Comparison of ENCODE assay signal across 23 mouse cellular contexts in the genomic region with DNA sequence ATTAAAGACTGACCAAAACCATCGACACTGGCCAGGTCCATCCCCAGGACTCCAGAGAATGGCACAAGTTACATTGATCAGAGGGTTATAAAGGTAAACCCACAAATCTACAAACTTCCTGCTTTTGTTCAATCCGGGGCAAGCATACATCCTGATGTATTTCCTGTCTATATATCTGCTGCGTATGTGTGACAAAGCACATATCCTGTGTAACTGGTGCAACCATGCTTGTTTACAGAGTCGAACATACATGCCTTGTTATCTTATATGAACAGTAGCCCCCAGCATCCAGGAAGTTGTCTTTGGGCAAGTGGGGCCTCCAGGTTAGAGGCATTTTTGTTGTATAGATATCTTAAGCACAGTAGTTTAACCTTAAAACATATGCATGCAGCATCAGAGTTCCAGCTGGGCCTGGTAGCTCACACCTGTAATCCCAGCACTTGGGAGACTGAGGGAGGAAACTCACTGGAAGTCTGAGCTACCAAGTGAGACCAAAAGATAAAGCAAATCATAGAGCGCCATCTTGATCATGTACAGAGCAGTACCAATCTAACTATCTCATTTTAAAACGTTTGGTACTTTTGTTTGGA. TPM values are rescaled to one million over a fixed set of nuclear protein-coding genes. Genes with fewer than 3 reads are reported as not detected.
DNase-seq lines count a peak whose midpoint lies in the region; ATAC-seq and TF ChIP-seq lines count a peak whose summit lies in the region.
"Had no signal": no experiment of that assay in that cellular context is flagged by ENCODE, and none has a peak within 500 bp of the region (broad histone marks: within the 10 kb centered on the region; RNA-seq: fewer than 3 reads in every experiment).

No protein-coding gene starts in this region.

- no peaks in the 10 kb centered on the region for H3K27me3 ChIP-seq in thymus, adult 2 months (ENCODE audit: control insufficient read depth, insufficient read depth, low read length)
- no peaks in the 10 kb centered on the region for H3K27me3 ChIP-seq in MEL (ENCODE audit: control insufficient read depth in 1 of 2, insufficient read depth in 2 of 2, low read length in 2 of 2)
- H3K27me3 ChIP-seq in forebrain, postnatal 0 days (ENCODE audit: insufficient read depth, low read length): no peaks in the 10 kb centered on the region
- H3K27me3 ChIP-seq: embryonic facial prominence, embryonic 15.5 days; hindbrain, embryonic 13.5 days; intestine, embryonic 15.5 days; limb, embryonic 12.5 days; liver, embryonic 15.5 days; midbrain, embryonic 12.5 days; stomach, embryonic 15.5 days had no signal

- TF ChIP-seq RAD21 in MEL (IDR thresholded peaks at IDR 0.05; ENCODE audit: low read depth, low read length): no peak

- H3K36me3 ChIP-seq in thymus, adult 2 months (ENCODE audit: control insufficient read depth, insufficient read depth, low read length): no peaks in the 10 kb centered on the region
- H3K36me3 ChIP-seq in MEL (ENCODE audit: control insufficient read depth in 1 of 2, insufficient read depth in 2 of 2, low read length in 2 of 2): peaks cover 0 to 10% of the 10 kb centered on the region in 2 experiments; a peak in 2 of 4 replicates
- H3K36me3 ChIP-seq in forebrain, postnatal 0 days (ENCODE audit: insufficient read depth): no peaks in the 10 kb centered on the region
- H3K36me3 ChIP-seq: embryonic facial prominence, embryonic 15.5 days; hindbrain, embryonic 13.5 days; intestine, embryonic 15.5 days; limb, embryonic 12.5 days; liver, embryonic 15.5 days; midbrain, embryonic 12.5 days; stomach, embryonic 15.5 days had no signal

- peak overlapping the region; percentile 58; the same call in 1 of the 2 replicates for H3K27ac ChIP-seq in thymus, adult 2 months (ENCODE audit: control insufficient read depth, insufficient read depth, low read length)
- H3K27ac ChIP-seq in MEL (ENCODE audit: control insufficient read depth, low read depth, low read length): no peak overlapping the region
- no peak overlapping the region for H3K27ac ChIP-seq in forebrain, postnatal 0 days (ENCODE audit: low read depth, low read length)
- H3K27ac ChIP-seq: embryonic facial prominence, embryonic 15.5 days; hindbrain, embryonic 13.5 days; intestine, embryonic 15.5 days; limb, embryonic 12.5 days; liver, embryonic 15.5 days; macrophage; midbrain, embryonic 12.5 days; stomach, embryonic 15.5 days had no signal

- DNase-seq in thymus, adult 2 months: peak; percentile 6
- DNase-seq in thymus, postnatal 4 days: no peak
- DNase-seq in MEL (ENCODE audit: low read depth, low spot score): peak; percentile 66
- DNase-seq in naive thymus-derived CD4-positive, alpha-beta T cell, adult 2 months (ENCODE audit: low read depth): peak; percentile 54
- no peak for DNase-seq in cerebellum, adult 11 months
- no peak for DNase-seq in adrenal gland, adult (ENCODE audit: inconsistent age in 2 of 2, low spot score in 1 of 2)
- DNase-seq in forebrain, postnatal 0 days: no peak
- DNase-seq: adrenal gland, postnatal 10 days; cerebellum, postnatal 25 days; heart, postnatal 10 days; kidney, postnatal 36 days; spleen, adult 18-20 months had no signal

- H3K9ac ChIP-seq in MEL (ENCODE audit: control insufficient read depth, low read depth, low read length, poor library complexity, severe bottlenecking): no peak overlapping the region
- H3K9ac ChIP-seq in forebrain, postnatal 0 days: no peak overlapping the region
- H3K9ac ChIP-seq: embryonic facial prominence, embryonic 15.5 days; hindbrain, embryonic 13.5 days; intestine, embryonic 15.5 days; limb, embryonic 12.5 days; liver, embryonic 15.5 days; midbrain, embryonic 12.5 days; stomach, embryonic 15.5 days had no signal

- H3K4me2 ChIP-seq in forebrain, postnatal 0 days (ENCODE audit: low read depth): no peak overlapping the region
- H3K4me2 ChIP-seq: embryonic facial prominence, embryonic 15.5 days; heart, embryonic 11.5 days; hindbrain, embryonic 13.5 days; intestine, embryonic 15.5 days; limb, embryonic 12.5 days; liver, embryonic 15.5 days; midbrain, embryonic 12.5 days; stomach, embryonic 15.5 days had no signal

- TF ChIP-seq EP300 in MEL (IDR thresholded peaks at IDR 0.05; ENCODE audit: low read depth in 1 of 2, low read length in 2 of 2): peak; percentile 32 to 47; a peak in 3 of 4 replicates

- H3K9me3 ChIP-seq in MEL (replicated peaks; ENCODE audit: insufficient read depth, low read length): no peaks in the 10 kb centered on the region
- H3K9me3 ChIP-seq in forebrain, postnatal 0 days (ENCODE audit: low read length): no peaks in the 10 kb centered on the region
- H3K9me3 ChIP-seq: embryonic facial prominence, embryonic 15.5 days; hindbrain, embryonic 13.5 days; intestine, embryonic 15.5 days; limb, embryonic 12.5 days; liver, embryonic 15.5 days; midbrain, embryonic 12.5 days; stomach, embryonic 15.5 days had no signal

- H3K4me3 ChIP-seq in thymus, adult 2 months (ENCODE audit: control insufficient read depth, insufficient read depth, low read length): no peak overlapping the region
- H3K4me3 ChIP-seq in MEL (ENCODE audit: control insufficient read depth in 1 of 2, insufficient read depth in 1 of 2, low read depth in 2 of 2, low read length in 2 of 2): no peak overlapping the region
- no peak overlapping the region for H3K4me3 ChIP-seq in forebrain, postnatal 0 days (ENCODE audit: low read depth, low read length)
- H3K4me3 ChIP-seq: embryonic facial prominence, embryonic 15.5 days; hindbrain, embryonic 13.5 days; intestine, embryonic 15.5 days; limb, embryonic 12.5 days; liver, embryonic 15.5 days; midbrain, embryonic 12.5 days; stomach, embryonic 15.5 days had no signal

- ATAC-seq in granulocyte monocyte progenitor cell, adult 5-6 weeks (replicated peaks; ENCODE audit: poor library complexity, severe bottlenecking): peak; percentile 55
- ATAC-seq in forebrain, postnatal 0 days: no peak
- ATAC-seq: forebrain, embryonic 16.5 days; intestine, embryonic 15.5 days had no signal

- no peaks in the 10 kb centered on the region for H3K4me1 ChIP-seq in thymus, adult 2 months (replicated peaks; ENCODE audit: control insufficient read depth, insufficient read depth, low read length)
- H3K4me1 ChIP-seq in MEL (ENCODE audit: control insufficient read depth in 1 of 2, insufficient read depth in 2 of 2, low read length in 2 of 2): peaks cover 1 to 4% of the 10 kb centered on the region in 2 experiments; a peak in 2 of 4 replicates
- H3K4me1 ChIP-seq in forebrain, postnatal 0 days (ENCODE audit: insufficient read depth): no peaks in the 10 kb centered on the region
- H3K4me1 ChIP-seq: hindbrain, embryonic 13.5 days; intestine, embryonic 15.5 days; limb, embryonic 12.5 days; liver, embryonic 15.5 days; midbrain, embryonic 12.5 days; stomach, embryonic 15.5 days had no signal

- no peak for TF ChIP-seq CTCF in thymus, adult 2 months (IDR thresholded peaks at IDR 0.05; ENCODE audit: borderline replicate concordance, control insufficient read depth, extremely low read depth, insufficient read depth, low read length, poor library complexity)
- TF ChIP-seq CTCF in MEL (IDR thresholded peaks at IDR 0.05 in 2 of 3, conservative IDR thresholded peaks at IDR 0.05 in 1 of 3; ENCODE audit: control insufficient read depth in 1 of 3, insufficient read depth in 1 of 3, low read depth in 2 of 3, low read length in 3 of 3, poor library complexity in 1 of 3, severe bottlenecking in 1 of 3): no peak
- TF ChIP-seq CTCF in forebrain, postnatal 0 days (IDR thresholded peaks at IDR 0.05; ENCODE audit: low read depth): no peak

- H3K79me2 ChIP-seq in MEL (ENCODE audit: control insufficient read depth, insufficient read depth, low read length, poor library complexity): no peaks in the 10 kb centered on the region

- no peak for TF ChIP-seq POLR2A in thymus, adult 2 months (IDR thresholded peaks at IDR 0.05; ENCODE audit: control insufficient read depth, extremely low read depth, insufficient read depth, low read length, poor library complexity)
- no peak for TF ChIP-seq POLR2A in MEL (IDR thresholded peaks at IDR 0.05; ENCODE audit: control insufficient read depth in 1 of 2, insufficient read depth in 1 of 2, low read depth in 1 of 2, low read length in 2 of 2, poor library complexity in 1 of 2)

- 29% methylated on average over 6 of the region's 6 CpGs for WGBS in thymus, adult 2 months
- WGBS in forebrain, postnatal 0 days: 84% methylated on average over 6 of the region's 6 CpGs

TF ChIP-seq in MEL, 35 proteins besides CTCF, POLR2A, EP300 and RAD21:
- TF ChIP-seq GATA1 (IDR thresholded peaks at IDR 0.05; ENCODE audit: low read depth, low read length): peak; percentile 30; the same call in 1 of the 2 replicates
- TF ChIP-seq CHD2 (IDR thresholded peaks at IDR 0.05; ENCODE audit: low read length): no peak
- no peak for TF ChIP-seq NELFE (IDR thresholded peaks at IDR 0.05; ENCODE audit: low read depth, low read length)
- no peak for TF ChIP-seq SMC3 (IDR thresholded peaks at IDR 0.05; ENCODE audit: low read depth, low read length)
- TF ChIP-seq CHD1 (IDR thresholded peaks at IDR 0.05; ENCODE audit: low read depth, low read length): no peak
- TF ChIP-seq MAZ (IDR thresholded peaks at IDR 0.05; ENCODE audit: low read depth, low read length): no peak
- TF ChIP-seq TAL1 (IDR thresholded peaks at IDR 0.05; ENCODE audit: low read length): peak; percentile 42
- no peak for TF ChIP-seq BHLHE40 (IDR thresholded peaks at IDR 0.05; ENCODE audit: borderline replicate concordance, low read depth, low read length)

RNA-seq across cellular contexts. Expression of a gene that starts 9.4 kb away (rescaled TPM):
- 8.7 and 9.1 TPM in 2 replicates for polyA plus RNA-seq in thymus, adult 2 months (2012; rRNA removed)
- total RNA-seq in MEL (2012; rRNA removed): 22.4 and 25.7 TPM in 2 replicates
- polyA plus RNA-seq in MEL (2012; ENCODE audit: insufficient read depth in 1 of 2, insufficient read length in 2 of 2, low read depth in 1 of 2, low replicate concordance in 2 of 2, missing spikeins in 1 of 2): 10 to 100 TPM in 1 of 2 experiments, not detected in 1; 28.7 TPM
- 9.5 and 14.1 TPM in 2 replicates for total RNA-seq in granulocyte monocyte progenitor cell, adult 5-6 weeks (2014; fragmentation: Nextera tagmentation)
- 3.6 and 7.3 TPM in 2 replicates for total RNA-seq in granulocyte monocyte progenitor cell, adult 5-6 weeks (2017)
- total RNA-seq in forebrain, postnatal 0 days (2014; rRNA removed): 56.1 and 72.0 TPM in 2 replicates
- polyA plus RNA-seq in forebrain, postnatal 0 days (2015; fragmentation: Nextera tagmentation; extraction: Ambion mirVana): 36.0 and 41.6 TPM in 2 replicates

Comparison
In these comparisons a context has a peak if more than half of its experiments do, and no peak if none do; other contexts are left out.
1. DNase-seq: peak in thymus, adult 2 months (single experiment), MEL (single experiment) and naive thymus-derived CD4-positive, alpha-beta T cell, adult 2 months (single experiment); none in thymus, postnatal 4 days (single experiment), cerebellum, adult 11 months (single experiment), adrenal gland, adult (0 of 2) and forebrain, postnatal 0 days (single experiment).